Mouse (Mus musculus): Measurements from ENCODE around the gene Foxn1. TPM values are rescaled to one million over a fixed set of nuclear protein-coding genes. Genes with fewer than 3 reads are reported as not detected.
A peak's percentile ranks its signal among the peaks of the same experiment; 100 is the strongest.

Foxn1 gene
- polyA plus RNA-seq, 1 experiment from 2014 or later = not detected

DNA sequence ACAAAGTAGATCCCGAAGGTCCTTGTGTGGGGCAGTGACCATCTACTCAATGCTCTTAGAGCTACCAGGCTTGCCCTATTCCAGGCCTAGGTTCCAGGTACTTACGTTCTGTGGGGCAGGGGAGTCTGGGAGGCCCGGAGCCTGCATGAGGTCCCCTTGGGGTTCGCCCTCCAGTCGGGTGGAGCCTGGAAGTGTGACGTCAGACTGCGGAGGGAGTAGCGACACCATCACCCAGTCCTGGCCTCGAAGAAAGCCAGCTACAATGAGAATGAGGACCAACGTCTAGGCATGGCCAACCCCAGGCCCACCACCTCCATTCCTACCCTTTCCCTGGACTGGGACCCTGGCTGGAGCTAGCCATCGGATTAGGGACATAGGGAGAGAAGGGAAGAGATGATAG, 14.6 kb downstream of the Foxn1 start:
- Histone ChIP-seq H3K27ac (replicated peaks) (no peak overlapping the region), H3K4me3 (replicated peaks) (no peak overlapping the region), H3K4me2 (no peak overlapping the region), H3K4me1 (no peaks in the 10 kb centered on the region; the same call in 1 of the 2 replicates), H3K27me3 (replicated peaks) (no peaks in the 10 kb centered on the region), H3K36me3 (no peaks in the 10 kb centered on the region), H3K9me3 (replicated peaks) (no peaks in the 10 kb centered on the region), H3K9ac (replicated peaks) (no peak overlapping the region)
- WGBS = 93% methylated on average over 11 of the region's 11 CpGs
- ATAC-seq (ENCODE audit: low FRiP score) = no peak

DNA sequence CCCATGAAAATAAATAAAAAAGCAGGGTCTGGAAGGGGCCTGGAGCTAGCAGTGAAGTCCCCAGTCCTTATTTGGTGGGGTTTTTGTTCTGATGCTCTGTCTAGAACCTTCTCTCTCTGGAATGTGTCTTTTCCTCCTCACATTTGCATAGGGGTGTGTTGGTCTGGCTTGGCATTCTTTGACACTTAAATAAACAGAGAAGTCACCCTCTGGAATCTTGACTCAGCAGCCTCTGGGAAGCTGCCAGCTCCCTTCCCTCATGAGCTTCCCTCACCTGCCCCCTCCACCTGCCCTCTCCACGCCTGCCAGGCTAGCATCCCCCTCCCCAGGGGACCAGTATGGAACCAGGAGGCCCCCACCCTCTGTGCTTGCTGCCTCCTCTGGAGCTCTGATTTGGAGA, 16.0 kb downstream of the Foxn1 start:
- 36% methylated on average over 1 of the region's 1 CpGs for WGBS
- ATAC-seq (ENCODE audit: low FRiP score) = no peak
- no peak overlapping the region for H3K9ac ChIP-seq (replicated peaks)
- no peaks in the 10 kb centered on the region for H3K36me3 ChIP-seq
- no peak overlapping the region for H3K4me2 ChIP-seq
- H3K27ac ChIP-seq (replicated peaks) = no peak overlapping the region
- H3K4me1 ChIP-seq = no peaks in the 10 kb centered on the region; the same call in 1 of the 2 replicates
- H3K4me3 ChIP-seq (replicated peaks) = no peak overlapping the region
- H3K9me3 ChIP-seq (replicated peaks) = no peaks in the 10 kb centered on the region
- H3K27me3 ChIP-seq (replicated peaks) = no peaks in the 10 kb centered on the region; the same call in 1 of the 2 replicates

DNA sequence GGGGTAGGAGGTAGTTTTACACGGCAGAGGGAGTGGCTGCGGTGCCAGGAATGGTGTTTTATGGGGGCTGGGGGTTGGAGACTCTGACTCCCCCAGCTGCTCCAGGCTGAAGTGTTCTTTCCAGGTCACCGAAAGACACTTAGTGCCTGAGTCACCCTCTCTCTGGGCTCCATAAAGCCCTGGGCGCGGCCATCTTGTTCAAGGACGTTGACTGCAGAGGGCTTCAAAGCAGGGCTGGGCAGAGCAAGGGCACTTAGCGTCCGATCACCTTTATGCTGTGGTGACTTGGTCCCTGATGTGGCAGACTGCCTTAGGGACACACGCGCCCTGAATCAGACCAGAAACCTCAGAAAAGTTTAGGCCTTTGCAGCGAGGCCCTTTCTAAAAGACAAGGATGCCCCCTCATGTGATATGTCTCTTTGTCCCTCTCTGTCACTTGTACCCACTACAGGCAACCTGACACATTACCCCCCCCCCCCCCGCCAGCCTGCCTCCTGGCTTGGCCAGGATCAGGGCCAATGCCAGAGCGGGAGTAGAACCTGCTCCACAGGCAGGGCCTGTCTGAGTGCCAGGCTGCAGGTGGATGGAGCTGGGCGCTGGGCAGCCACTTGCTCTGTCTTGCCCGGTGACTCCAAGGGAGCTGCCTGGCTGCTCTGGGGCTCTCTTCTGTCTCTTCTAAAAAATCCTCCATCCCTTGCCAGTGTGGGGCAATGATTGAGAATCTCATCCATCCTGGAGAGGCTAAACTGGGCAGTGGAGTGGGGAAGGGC, 18.7 kb downstream of the Foxn1 start:
- no peak overlapping the region for H3K9ac ChIP-seq (replicated peaks)
- no peaks in the 10 kb centered on the region; the same call in 1 of the 2 replicates for H3K4me1 ChIP-seq
- no peaks in the 10 kb centered on the region for H3K36me3 ChIP-seq
- H3K9me3 ChIP-seq (replicated peaks) = no peaks in the 10 kb centered on the region
- no peaks in the 10 kb centered on the region; the same call in 1 of the 2 replicates for H3K27me3 ChIP-seq (replicated peaks)
- H3K4me3 ChIP-seq (replicated peaks) = no peak overlapping the region
- no peak overlapping the region for H3K27ac ChIP-seq (replicated peaks)
- WGBS = 89% methylated on average over 15 of the region's 15 CpGs
- no peak overlapping the region for H3K4me2 ChIP-seq
- no peak for ATAC-seq (ENCODE audit: low FRiP score)

DNA sequence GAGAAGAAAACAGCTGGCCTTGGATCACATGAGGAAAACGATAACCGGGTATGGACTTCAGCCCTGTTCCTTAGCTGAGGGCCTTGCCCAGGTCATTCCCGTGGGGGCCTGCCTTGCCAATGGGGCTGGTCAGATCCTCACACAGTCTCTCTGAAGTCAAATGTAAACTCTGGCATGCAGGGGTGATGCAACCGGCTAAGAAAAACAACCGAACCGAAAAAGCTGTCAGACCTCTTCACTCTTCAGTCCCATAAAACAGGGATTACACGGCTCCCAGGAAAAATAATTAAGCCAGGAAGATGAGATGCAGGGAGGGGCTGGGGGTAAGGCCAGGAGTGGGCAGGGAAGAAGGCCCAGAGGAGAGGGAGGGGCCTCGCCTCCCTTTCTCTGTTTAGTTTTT, 22.3 kb downstream of the Foxn1 start:
- WGBS = 67% methylated on average over 8 of the region's 8 CpGs
- Histone ChIP-seq H3K4me1 (no peaks in the 10 kb centered on the region), H3K36me3 (no peaks in the 10 kb centered on the region), H3K27me3 (replicated peaks) (no peaks in the 10 kb centered on the region; the same call in 1 of the 2 replicates), H3K4me3 (replicated peaks) (no peak overlapping the region), H3K4me2 (no peak overlapping the region), H3K27ac (replicated peaks) (no peak overlapping the region), H3K9me3 (replicated peaks) (no peaks in the 10 kb centered on the region), H3K9ac (replicated peaks) (no peak overlapping the region)
- no peak for ATAC-seq (ENCODE audit: low FRiP score)

DNA sequence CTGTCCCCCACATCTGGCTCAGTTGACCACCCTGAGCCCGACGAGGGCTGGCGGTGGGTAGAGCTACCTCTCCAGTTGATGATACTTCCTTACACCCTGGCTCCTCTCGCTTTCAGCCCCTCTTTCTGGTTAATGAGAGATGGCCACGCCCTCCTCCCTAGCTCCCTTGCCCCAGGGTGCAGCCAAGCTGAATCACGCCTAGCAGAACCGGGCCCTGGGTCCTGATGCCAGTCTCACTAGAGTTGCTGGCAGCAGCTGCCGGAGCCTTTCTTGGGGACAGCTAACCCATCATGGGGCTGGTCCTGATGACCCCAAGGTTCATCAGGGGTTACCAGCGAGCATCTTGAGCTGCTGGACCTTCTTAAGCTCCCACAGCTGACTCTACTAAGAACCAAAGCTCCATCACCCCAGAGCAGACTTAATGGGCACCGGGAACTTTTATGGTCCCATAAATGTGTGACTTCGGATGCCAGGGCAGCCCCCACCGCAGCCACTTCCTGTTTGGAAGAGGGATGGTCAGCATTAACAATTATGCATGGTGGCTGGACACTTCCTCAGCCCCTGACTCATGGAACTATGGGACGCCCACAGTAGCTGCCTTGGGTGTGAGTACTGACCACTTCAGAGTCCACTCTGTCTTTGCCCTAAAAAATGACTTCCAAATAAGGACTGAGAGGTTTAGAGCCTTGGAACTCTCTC, 22.9 kb downstream of the Foxn1 start:
- 70% methylated on average over 13 of the region's 13 CpGs for WGBS
- H3K27ac ChIP-seq (replicated peaks) = no peak overlapping the region
- H3K4me3 ChIP-seq (replicated peaks) = no peak overlapping the region
- no peak overlapping the region for H3K9ac ChIP-seq (replicated peaks)
- no peaks in the 10 kb centered on the region for H3K4me1 ChIP-seq
- no peak overlapping the region for H3K4me2 ChIP-seq
- H3K36me3 ChIP-seq = no peaks in the 10 kb centered on the region
- no peaks in the 10 kb centered on the region; the same call in 1 of the 2 replicates for H3K27me3 ChIP-seq (replicated peaks)
- no peak for ATAC-seq (ENCODE audit: low FRiP score)
- no peaks in the 10 kb centered on the region for H3K9me3 ChIP-seq (replicated peaks)

DNA sequence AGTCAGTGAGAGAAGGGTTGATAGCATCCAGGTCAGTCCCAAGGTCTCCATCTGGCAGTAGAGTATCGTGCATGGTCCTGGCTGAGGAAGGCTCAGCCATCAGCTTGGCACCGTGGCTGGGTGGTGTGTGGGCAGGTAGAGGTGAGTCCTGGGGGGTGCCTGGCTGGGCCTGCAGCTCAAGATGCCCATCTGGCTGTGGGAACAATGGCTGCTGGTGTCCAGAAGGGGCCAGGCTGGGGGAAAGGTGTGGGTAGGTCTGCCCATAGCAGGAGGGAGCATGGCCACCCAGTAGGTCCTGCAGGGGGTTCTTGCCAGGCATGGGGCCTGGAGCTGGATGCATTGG, 25.6 kb downstream of the Foxn1 start:
- no peak overlapping the region for H3K27ac ChIP-seq (replicated peaks)
- H3K4me2 ChIP-seq = peak overlapping the region; percentile 53; the same call in 1 of the 2 replicates
- no peaks in the 10 kb centered on the region; the same call in 1 of the 2 replicates for H3K4me1 ChIP-seq
- ATAC-seq (ENCODE audit: low FRiP score) = no peak
- no peak overlapping the region for H3K9ac ChIP-seq (replicated peaks)
- H3K36me3 ChIP-seq = no peaks in the 10 kb centered on the region
- WGBS = 61% methylated on average over 2 of the region's 2 CpGs
- no peaks in the 10 kb centered on the region for H3K9me3 ChIP-seq (replicated peaks)
- H3K4me3 ChIP-seq (replicated peaks) = no peak overlapping the region
- no peaks in the 10 kb centered on the region; the same call in 1 of the 2 replicates for H3K27me3 ChIP-seq (replicated peaks)

DNA sequence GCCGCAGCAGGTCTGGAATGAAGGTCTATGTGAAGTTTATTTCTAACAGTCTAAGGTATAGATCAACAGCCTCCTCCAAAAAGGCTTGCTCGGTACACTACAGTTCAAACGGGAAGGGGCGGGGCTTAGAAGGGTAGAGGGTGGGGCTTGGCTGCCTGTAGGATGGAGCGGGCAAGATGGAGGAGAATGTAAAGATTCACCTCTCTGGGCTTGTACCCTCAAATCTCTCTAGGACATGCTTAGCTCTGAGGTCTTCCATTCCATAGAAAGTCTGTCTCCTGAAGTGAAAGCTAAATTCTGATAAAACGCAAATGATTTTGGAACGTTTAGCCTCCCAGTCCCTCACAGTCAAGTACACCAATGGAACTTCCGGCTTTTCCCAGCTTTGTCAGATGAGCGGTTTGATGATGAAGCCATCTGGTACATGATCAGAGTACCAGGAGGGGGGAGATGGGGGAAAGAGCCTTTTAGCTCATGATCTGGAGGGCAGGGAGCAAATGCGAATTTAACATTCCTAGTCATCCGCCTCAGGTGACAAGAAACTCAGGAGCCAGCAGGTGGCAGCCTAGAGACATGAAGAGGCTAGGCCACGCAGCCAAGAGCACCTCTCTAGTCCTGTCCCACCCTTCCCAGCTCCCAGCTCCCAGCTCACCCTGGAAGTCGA, 26.1 kb downstream of the Foxn1 start:
- Histone ChIP-seq H3K27ac (replicated peaks) (no peak overlapping the region), H3K4me2 (peak overlapping the region; percentile 53), H3K36me3 (no peaks in the 10 kb centered on the region), H3K4me3 (replicated peaks) (peak overlapping the region; percentile 30), H3K9me3 (replicated peaks) (no peaks in the 10 kb centered on the region), H3K4me1 (peaks cover 2% of the 10 kb centered on the region; the same call in 1 of the 2 replicates), H3K9ac (replicated peaks) (no peak overlapping the region), H3K27me3 (replicated peaks) (no peaks in the 10 kb centered on the region; the same call in 1 of the 2 replicates)
- WGBS = 14% methylated on average over 13 of the region's 13 CpGs
- ATAC-seq (ENCODE audit: low FRiP score) = peak; percentile 80; the same call in 1 of the 2 replicates

DNA sequence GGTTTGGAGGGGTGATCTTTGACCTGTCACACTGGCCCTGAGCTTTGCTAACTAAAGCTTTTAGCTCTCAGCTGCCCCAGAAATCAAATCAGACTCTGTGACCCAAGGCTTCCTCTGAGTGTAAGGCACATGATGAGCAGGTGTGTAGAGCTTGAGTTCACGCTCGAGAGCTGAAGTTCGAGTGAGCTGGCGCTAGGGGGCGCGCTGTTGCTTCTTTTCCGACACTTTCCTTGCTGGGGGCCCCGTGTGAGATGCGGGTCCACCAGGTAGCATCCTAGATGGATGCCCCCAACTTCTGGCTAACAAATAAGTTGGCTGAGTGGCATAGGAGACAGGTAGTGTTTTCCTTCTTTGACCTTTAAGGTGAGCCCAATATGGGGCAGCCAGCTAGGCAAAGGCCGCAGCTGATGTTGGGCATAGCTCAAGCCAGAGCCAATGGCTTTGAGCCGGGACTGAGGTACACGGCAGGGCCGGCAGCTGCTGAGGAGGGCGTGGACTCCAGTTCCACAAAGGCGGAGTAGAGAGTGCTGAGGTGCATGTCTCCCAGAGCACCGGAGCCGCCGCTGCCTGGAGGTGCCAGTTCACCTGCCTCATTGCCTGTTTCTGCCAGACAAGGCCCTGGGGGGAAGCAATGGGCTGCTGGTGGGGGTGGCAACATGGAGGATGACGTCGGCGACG, 27.9 kb downstream of the Foxn1 start:
- peaks cover 2% of the 10 kb centered on the region; the same call in 1 of the 2 replicates for H3K4me1 ChIP-seq
- no peak overlapping the region for H3K4me2 ChIP-seq
- no peak overlapping the region for H3K27ac ChIP-seq (replicated peaks)
- H3K9me3 ChIP-seq (replicated peaks) = no peaks in the 10 kb centered on the region
- H3K27me3 ChIP-seq (replicated peaks) = no peaks in the 10 kb centered on the region; the same call in 1 of the 2 replicates
- H3K4me3 ChIP-seq (replicated peaks) = no peak overlapping the region
- H3K36me3 ChIP-seq = no peaks in the 10 kb centered on the region
- WGBS = 17% methylated on average over 22 of the region's 22 CpGs
- ATAC-seq (ENCODE audit: low FRiP score) = no peak
- no peak overlapping the region for H3K9ac ChIP-seq (replicated peaks)

DNA sequence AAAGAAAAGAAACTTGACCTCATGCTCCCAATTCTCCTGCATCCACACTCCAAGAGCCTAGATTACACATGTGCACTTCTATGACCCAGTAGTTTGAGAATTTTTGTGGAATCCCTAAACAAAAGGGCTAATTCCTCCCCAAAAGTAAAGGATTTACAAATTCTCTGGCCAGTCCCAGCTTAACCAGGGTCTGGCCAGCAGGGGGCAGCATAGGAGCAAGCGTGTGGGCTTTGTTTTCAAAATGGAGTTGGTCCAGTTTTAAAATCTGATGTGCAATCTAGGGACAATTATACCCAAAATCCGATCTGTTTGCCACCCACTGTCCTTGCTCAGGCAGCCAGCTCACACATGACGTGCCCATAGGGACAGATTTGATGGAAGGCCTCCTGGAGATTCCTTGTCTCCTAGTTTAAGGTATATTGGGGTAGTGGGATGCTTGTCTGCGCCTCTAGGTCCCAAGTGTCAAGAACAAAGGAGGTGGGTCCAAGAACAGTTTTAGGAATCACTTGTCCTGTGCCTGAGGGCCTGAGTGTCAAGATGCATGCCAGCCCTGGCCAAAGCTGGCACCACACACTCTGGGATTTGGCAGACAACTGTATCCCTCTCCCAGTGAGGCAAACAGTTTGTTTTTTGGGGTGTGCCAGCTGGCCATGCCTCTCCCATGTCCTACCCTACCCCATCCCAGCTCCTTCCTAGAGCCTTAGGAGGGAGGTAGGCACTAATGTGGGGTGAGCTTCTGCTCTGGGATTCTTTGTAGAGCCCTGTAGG, 30.7 kb downstream of the Foxn1 start:
- ATAC-seq (ENCODE audit: low FRiP score) = no peak
- 35% methylated on average over 4 of the region's 4 CpGs for WGBS
- no peak overlapping the region for H3K27ac ChIP-seq (replicated peaks)

DNA sequence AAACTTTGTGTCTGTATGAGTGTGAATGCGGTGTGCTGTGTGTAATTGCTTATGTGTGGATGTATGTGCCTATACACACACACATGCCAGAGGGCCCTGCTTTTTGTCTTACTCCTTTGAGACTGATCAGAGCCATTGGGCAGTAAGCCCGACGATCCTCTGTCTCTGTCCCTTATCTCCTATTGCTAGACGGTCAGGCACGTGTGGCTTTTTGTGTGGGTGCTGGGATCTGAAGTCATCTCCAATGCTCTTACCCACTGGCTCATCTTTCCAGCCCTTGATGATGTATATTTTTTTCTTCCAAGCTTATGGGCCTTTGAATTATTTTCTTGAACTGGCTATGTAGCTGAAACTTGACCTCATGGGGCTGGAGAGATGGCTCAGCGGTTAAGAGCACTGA, 31.5 kb downstream of the Foxn1 start:
- H3K27ac ChIP-seq (replicated peaks) = no peak overlapping the region
- ATAC-seq (ENCODE audit: low FRiP score) = no peak
- H3K9ac ChIP-seq (replicated peaks) = no peak overlapping the region
- H3K36me3 ChIP-seq = no peaks in the 10 kb centered on the region
- no peak overlapping the region for H3K4me2 ChIP-seq
- H3K27me3 ChIP-seq (replicated peaks) = no peaks in the 10 kb centered on the region; the same call in 1 of the 2 replicates
- WGBS = 91% methylated on average over 6 of the region's 6 CpGs
- H3K9me3 ChIP-seq (replicated peaks) = no peaks in the 10 kb centered on the region
- H3K4me3 ChIP-seq (replicated peaks) = no peak overlapping the region
- H3K4me1 ChIP-seq = peaks cover 2% of the 10 kb centered on the region; the same call in 1 of the 2 replicates

More for the DNA sequence above, 30.7 kb downstream of the Foxn1 start:
- Histone ChIP-seq H3K27me3 (replicated peaks) (no peaks in the 10 kb centered on the region; the same call in 1 of the 2 replicates), H3K9ac (replicated peaks) (no peak overlapping the region), H3K4me3 (replicated peaks) (no peak overlapping the region), H3K4me2 (no peak overlapping the region), H3K9me3 (replicated peaks) (no peaks in the 10 kb centered on the region), H3K4me1 (peaks cover 2% of the 10 kb centered on the region; the same call in 1 of the 2 replicates), H3K36me3 (no peaks in the 10 kb centered on the region)

Data from neural tube, embryonic 15.5 days (tissue).